Mouse (Mus musculus) CD4-positive, CD25-positive, alpha-beta regulatory T cell, adult 4 months (primary cell): ENCODE data around the gene Gm10961. TPM values are rescaled to one million over a fixed set of nuclear protein-coding genes. Genes with fewer than 3 reads are reported as not detected.
"Not testable (repeated sequence)": the region's sequence is repeated elsewhere in the genome, so short reads cannot be mapped to it uniquely, and the experiment has no call there.

Experiments
- ATAC-seq: one replicate; pipeline ENCODE4 v1.8.0; 2017
- polyA plus RNA-seq, 2 experiments: library from polyadenylated mRNA; unstranded; fragments of 100-300 nt; shearing (Covaris generic); gene quantifications; one replicate each; pipeline ENCODE4 v1.2.1; 2017

The Gm10961 gene
- polyA plus RNA-seq, 2 experiments from 2014 or later: not detected

DNA sequence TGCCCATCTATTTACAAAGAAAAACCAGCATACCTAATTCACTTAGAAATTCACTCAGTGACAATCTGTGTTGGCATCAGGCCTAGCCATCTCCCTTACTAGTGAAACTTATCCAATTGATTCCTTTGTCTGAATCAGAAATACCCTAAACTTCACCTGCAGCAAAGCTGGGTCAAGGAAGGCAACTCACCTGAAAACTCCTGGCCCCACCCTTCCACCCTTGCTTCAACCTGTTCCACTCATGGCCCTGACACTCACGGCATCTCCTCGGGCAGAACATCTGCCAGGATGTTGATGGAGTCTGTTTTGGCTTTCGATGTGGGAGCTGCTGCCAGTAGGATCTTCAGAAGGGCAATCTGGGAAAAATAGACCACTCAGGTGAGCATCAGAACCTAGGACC, 13.3 kb upstream of the Gm10961 start:
- ATAC-seq: no peak

DNA sequence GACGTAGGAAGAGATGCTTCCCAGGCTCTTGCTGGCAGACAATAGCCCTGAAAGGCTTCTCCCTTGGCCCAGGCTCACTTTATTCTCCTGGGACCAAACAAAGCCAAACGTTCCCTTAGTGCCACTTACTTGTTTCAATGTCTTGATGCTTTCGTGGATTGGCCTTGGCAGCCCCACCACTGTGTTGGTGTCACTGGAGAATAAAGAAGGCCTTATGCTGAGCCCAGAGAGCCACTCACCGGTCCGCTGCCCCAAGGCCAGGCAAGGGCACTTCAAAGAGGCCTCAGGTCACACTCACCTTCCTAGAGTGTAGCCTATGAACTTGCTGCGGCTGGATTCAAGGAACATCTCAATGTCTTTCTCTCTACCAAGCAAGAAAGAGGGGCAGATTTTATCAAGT, 11.2 kb upstream of the Gm10961 start:
- ATAC-seq: no peak

- no peak for ATAC-seq
Observed at GRCm38 (mm10) chr3:107621286-107622075, 9.6 kb upstream of the Gm10961 start.

DNA sequence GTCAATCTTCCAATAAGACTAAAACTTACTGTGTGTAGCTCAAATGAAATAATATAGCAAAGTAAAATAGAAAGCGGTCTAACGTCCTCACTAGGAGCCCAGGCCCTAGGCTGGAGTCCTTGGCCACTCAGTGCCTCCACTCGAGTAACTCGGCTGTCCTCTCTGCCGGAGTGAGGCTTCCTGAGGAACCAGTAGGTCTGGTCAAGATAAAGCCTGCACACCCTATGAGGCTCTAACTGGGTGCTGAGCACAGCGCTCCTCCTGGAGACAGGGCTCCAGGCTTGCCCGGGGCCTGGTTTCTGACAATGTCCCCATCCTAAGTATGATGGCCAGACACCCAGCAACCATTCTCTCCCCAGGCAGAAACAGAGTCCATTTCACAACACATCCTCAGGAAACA, 8.6 kb upstream of the Gm10961 start:
- no peak for ATAC-seq

- ATAC-seq: no peak
Observed at GRCm38 (mm10) chr3:107624424-107624823, 6.7 kb upstream of the Gm10961 start.

DNA sequence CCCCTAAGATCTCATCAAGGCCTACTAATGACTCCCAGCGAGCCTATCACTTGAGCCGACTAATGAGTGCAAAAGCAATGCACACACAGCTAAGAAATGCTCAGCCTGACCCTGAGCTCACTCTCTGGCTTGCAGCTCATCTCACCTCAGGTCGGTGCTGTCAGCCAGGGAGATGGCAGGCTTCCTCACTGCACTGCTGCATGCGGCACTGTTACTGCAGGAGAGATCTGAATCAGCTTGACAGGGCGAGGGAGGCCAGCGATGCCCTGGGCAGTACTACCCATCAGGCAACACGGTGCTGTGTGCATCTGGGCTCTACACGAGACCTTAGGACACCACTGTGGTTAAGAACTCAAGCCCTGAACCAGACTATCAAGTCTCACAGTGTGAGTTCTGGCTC, 5.6 kb upstream of the Gm10961 start:
- no peak for ATAC-seq

DNA sequence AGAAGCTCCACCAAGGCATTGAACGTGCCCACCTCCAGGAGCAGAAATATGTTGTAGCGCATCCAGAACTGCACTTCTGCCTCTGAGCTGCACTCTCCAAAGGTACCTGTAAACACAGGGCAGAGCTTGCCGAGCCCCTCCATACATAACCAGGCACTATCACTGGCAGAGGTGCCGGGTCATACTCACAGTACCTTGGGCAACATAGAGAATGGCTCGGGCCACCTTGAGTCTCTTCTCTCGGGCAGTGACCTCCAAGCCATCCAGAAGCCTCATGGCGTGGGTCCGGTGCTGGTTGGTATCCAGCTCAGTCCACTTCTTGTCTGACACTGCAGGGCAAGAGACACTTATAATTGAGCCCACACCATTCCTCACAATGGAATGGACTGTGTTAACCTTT, 4.4 kb upstream of the Gm10961 start:
- no peak for ATAC-seq

DNA sequence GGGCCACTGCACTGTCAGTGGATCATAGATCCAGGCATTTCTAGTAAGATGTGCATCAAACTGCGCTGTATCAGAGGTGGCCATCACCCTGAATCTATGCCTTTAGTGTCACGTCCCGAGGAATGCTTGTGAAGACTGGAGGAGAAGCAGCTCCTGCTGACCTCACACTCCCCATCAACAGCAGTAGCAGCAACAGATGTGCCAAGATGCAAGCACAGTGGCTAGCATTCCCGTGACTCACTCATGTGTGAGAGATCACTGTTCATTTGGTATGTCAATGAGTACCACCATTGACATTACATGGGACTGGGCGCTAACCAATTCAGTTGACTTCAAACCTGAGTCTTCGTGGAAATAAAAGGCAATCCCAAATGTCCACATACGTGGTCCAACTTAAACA, 3.5 kb upstream of the Gm10961 start:
- ATAC-seq: no peak

DNA sequence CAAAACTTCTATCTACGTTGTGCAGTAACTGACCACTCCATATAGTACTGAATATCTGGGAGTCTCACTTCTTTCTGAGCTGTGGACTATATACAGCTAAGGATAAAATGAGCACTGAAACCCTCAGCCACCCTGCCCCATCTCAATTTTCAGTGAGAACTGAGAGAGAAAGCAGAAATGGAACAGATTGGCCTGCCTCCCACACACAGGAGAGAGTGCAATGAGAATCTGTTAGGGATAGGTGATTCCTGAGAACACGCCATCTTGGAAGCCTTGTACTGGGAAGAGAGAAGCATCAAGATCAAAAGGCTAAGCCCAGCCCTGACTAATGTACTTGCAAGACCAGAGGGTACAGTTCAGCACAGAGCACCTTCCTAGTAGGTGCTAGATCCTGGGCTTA, 2.6 kb upstream of the Gm10961 start:
- ATAC-seq: no peak

GRCm38 (mm10) chr3:107629411-107629810, 1.7 kb upstream of the Gm10961 start:
- ATAC-seq: no peak

- ATAC-seq: peak; percentile 97
Observed at GRCm38 (mm10) chr3:107631523-107631958, 419 bp downstream of the Gm10961 start, which contains the start of gene Strip1. Gene Strip1 (minus strand): TSS chr3:107631694.

- no peak for ATAC-seq
Observed at GRCm38 (mm10) chr3:107632786-107633185, 1.7 kb downstream of the Gm10961 start.

DNA sequence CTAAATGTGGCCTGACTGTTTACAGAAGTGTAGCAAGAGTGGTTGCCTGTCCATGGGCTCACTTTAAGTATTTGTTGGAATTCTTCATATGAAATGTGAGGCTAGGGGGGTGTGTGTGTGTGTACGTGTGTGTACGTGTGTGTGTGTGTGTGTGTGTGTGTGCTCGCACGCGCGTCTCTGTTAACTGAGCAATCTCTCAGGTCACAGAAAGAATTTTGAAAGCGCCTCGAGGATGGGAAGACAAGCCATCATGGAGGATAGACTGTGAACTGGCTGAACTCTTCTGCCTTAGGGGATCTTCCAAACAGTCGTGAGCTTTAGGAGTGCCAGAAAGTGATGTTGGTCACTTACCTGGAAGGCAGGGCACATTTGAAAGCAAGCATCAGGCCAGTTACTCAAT, 2.8 kb downstream of the Gm10961 start:
- no peak for ATAC-seq

- no peak for ATAC-seq
Observed at GRCm38 (mm10) chr3:107635836-107636235, 4.7 kb downstream of the Gm10961 start.

DNA sequence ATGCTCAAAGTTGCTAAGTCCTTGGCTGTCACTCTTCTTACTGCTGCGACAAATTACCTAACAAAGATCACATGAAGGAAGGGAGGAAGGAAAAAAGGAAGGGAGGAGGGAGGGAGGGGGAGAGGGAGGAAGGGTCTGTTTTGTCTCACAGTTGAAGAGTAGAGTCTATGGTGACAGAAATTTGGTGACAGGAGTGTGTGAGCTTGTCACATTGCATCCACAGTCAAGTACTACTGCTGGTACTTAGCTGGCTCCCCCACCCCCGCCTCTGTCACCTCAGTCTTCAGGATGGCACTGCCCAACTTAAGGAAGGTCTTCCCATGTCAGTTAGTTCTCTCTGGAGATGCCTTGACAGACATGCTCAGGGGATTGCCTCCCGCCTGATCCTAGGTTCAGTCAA, 5.1 kb downstream of the Gm10961 start:
- no peak for ATAC-seq

GRCm38 (mm10) chr3:107637606-107638172, 6.6 kb downstream of the Gm10961 start:
- no peak for ATAC-seq

- no peak for ATAC-seq
Observed at GRCm38 (mm10) chr3:107646947-107647346, 15.8 kb downstream of the Gm10961 start.

GRCm38 (mm10) chr3:107650276-107650675, 19.2 kb downstream of the Gm10961 start:
- ATAC-seq: not testable (repeated sequence)

GRCm38 (mm10) chr3:107652968-107653367, 21.8 kb downstream of the Gm10961 start:
- no peak for ATAC-seq

- no peak for ATAC-seq
Observed at GRCm38 (mm10) chr3:107654861-107655260, 23.7 kb downstream of the Gm10961 start.

- ATAC-seq: no peak
Observed at GRCm38 (mm10) chr3:107655491-107655890, 24.4 kb downstream of the Gm10961 start.

- no peak for ATAC-seq
Observed at GRCm38 (mm10) chr3:107656151-107656550, 25.0 kb downstream of the Gm10961 start.

- ATAC-seq: no peak
Observed at GRCm38 (mm10) chr3:107656888-107657287, 25.8 kb downstream of the Gm10961 start.

DNA sequence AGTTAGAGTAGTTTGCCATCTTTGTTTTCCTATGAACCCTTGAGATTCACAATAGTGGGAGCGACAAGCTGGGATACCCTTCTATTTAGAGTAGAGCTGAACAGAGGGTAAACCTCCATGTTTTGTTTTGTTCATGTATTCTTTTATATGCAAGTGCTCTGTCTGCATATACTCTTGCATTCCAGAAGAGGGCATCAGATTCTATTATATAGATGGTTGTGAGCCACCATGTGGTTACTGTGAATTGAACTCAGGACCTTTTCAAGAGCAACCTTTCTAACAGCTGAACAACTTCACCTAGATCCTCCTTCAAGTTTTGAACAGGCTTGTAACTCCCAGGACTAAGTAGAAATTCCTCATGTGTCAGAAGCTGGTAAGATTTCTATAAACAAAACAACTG, 27.9 kb downstream of the Gm10961 start:
- ATAC-seq: no peak
